Mouse (Mus musculus) hematopoietic stem cell, adult 5-6 weeks (primary cell): Measurements from ENCODE around the gene Vmn2r92. TPM values are rescaled to one million over a fixed set of nuclear protein-coding genes. Genes with fewer than 3 reads are reported as not detected.
"Not testable (repeated sequence)": the region's sequence is repeated elsewhere in the genome, so short reads cannot be mapped to it uniquely, and the experiment has no call there.

Source experiments
- ATAC-seq, 2 experiments: fragments of 125-278 bp in 1 of 2; replicated peaks in 1 of 2; 2 replicates each; pipeline ENCODE4 v1.8.0; 2016 to 2017; ENCODE audit warnings: inconsistent platforms in 2 of 2, mild to moderate bottlenecking in 2 of 2, moderate number of reproducible peaks in 2 of 2, low read depth in 1 of 2, moderate TSS enrichment in 1 of 2; ENCODE audit not compliant: low FRiP score in 2 of 2, poor library complexity in 2 of 2, severe bottlenecking in 2 of 2, insufficient read depth in 1 of 2, low TSS enrichment in 1 of 2
- total RNA-seq: library from RNA; stranded (forward); fragments of 172-1452, 232-1000 nt; gene quantifications from 2 replicates; pipeline ENCODE4 v1.2.3, GENCODE M21; 2017

Gene Vmn2r92
- not detected in 2 replicates for total RNA-seq

DNA sequence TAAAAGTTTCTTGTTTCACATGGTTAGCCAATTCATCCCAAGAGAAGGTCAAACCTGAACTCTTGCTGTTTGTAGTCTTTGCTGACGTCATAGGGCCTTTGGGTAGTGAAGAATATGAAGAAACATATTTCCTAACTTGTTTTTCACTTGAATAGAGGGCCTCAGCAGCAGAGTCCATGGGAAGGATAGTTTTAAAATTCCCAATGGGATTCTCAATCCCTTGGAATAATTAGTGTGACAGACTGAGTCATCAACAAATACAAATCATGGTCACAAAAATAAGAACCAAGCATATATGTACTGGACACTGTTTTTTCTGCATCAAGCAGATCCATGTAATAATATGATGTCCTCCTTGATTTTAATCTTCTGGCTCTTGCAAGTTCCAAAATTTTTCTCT, at the start of gene Vmn2r92:
Vmn2r92 (plus strand) TSS at position 301 of the 400 bp plus-strand sequence.
- ATAC-seq, result not testable (repeated sequence)

DNA sequence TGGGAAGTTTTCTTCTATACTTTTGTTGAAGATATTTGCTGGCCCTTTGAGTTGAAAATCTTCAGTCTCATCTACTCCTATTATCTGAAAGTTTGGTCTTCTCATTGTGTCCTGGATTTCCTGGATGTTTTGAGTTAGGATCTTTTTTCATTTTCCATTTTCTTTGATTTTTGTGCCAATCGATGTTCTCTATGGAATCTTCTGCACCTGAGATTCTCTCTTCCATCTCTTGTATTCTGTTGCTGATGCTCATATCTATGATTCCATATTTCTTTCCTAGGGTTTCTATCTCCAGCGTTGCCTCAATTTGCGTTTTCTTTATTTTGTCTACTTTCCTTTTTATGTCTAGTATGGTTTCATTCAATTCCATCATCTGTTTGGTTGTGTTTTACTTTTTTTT, 49.4 kb upstream of the Vmn2r92 start:
- not testable (repeated sequence) for ATAC-seq

DNA sequence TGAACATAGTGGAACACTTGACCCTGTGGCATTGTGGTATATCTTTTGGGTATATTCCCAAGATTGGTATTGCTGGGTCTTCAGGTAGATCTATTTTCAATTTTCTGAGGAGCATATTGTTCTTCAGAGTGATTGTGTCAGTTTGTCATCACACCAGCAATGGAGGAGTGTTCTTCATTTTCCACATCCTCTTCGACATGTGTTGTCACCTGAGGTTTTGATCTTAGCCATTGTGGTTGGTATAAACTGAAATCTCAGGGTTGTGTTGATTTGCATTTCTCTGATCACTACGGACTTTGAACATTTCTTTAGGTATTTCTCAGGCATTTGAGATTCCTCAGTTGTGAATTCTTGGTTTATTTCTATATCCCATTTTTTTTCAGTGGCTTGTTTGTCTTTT, 9.5 kb downstream of the Vmn2r92 start:
- ATAC-seq, result not testable (repeated sequence)

DNA sequence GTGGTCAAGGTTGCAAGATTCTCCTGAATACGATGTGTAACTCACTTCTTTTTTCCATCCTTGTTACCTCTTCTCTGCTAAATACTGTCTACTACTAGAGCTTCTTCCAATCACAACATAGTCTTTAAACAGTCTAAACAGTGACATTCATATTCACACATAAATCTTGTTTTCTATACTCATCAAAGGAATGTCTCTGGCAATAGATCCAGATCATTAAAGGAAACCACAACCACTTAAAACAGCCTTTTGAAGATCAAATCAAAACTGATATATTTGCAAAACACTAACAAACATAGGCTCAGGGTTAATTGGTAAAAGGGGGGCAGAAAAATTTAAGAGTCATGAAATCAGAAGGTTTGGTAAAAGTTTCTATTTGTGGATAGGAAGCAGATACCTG, 38.0 kb downstream of the Vmn2r92 start:
- ATAC-seq, result no peak

DNA sequence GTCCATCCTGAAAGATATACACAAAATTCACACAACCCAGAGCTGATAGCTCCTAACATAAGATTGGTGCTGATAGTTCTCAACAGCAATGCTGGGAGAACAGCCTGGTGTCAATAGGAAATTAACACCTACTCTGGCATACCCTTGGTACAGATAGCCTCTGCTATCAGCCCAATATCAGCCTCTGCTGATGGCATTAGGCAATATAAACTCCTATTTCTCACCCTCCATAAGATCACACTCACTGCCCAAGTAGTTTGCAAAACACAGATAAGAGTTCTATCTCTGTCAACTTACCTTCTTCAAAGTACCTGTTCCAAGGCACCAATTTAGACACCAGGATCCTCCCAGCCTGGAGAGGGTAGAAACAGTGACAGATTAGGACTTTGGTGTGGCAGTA, 69.6 kb downstream of the Vmn2r92 start:
- no peak for ATAC-seq

DNA sequence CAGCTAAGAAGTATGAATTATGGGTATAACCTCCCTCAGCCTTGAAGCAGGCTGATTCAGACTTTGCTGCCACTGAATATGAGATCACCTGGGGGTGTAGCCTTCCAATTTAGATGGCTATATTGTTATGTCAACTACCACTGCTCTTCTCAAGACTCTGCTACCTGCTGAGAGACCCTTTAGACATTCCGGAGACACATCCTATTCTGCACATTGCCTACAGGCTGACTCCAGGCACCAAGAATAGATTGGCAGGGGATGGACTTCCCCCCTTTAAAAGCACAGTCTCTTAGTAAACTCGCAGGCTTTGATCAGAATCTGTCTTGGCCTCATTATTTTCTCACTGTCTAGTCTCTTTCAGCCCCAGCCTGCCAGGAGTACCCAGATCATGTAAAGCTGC, 80.3 kb downstream of the Vmn2r92 start:
- ATAC-seq, result no peak

DNA sequence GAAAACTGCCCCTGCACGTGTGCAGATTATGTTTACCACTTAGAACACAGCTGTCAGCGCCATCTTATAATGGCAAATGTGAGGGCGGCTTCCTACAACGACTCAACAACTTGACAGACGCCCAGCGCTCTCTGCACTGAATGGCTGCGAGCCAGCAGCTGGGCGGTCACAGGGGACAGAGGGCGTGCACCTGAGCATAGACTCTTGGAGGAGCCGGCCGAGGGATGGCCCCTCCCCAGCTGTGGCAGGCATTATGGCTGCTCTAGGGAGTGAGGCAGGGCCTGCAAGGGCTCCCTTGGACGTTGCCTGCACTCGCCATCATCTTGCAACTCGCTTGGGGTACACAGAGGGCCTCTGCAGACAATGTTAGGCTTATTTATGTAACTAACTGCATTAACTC, 85.2 kb downstream of the Vmn2r92 start:
- ATAC-seq, result no peak

Other genes starting within 250 kb of the Vmn2r92 start
- gene Fpr-rs4, start 130.2 kb upstream of the Vmn2r92 start, total RNA-seq, result not detected in 2 replicates
- not detected in 2 replicates for gene Vmn2r124, start 102.5 kb upstream of the Vmn2r92 start, total RNA-seq
- gene Vmn2r91, start 66.9 kb upstream of the Vmn2r92 start, total RNA-seq, result not detected in 2 replicates
- gene Vmn2r94, start 125.9 kb downstream of the Vmn2r92 start, total RNA-seq, result not detected in 2 replicates
- gene Vmn2r93, start 146.2 kb downstream of the Vmn2r92 start, total RNA-seq, result not detected in 2 replicates